Mouse (Mus musculus) midbrain, embryonic 12.5 days (tissue): ENCODE measurements around the gene Usp37. TPM values are rescaled to one million over a fixed set of nuclear protein-coding genes. Genes with fewer than 3 reads are reported as not detected.
"Not testable (repeated sequence)": the region's sequence is repeated elsewhere in the genome, so short reads cannot be mapped to it uniquely, and the experiment has no call there.

Source experiments
- ATAC-seq: fragments of 200-750 bp; cut with Nextera tagmentation; 2 replicates; pipeline ENCODE4 v1.8.0; 2017; ENCODE audit warnings: low read depth, moderate TSS enrichment, moderate library complexity; ENCODE audit not compliant: low FRiP score
- H3K27ac ChIP-seq: fragments of 300-500 bp; sonication (generic); replicated peaks from 2 replicates; pipeline ENCODE4 v1.5.1; 2016; ENCODE audit warnings: mild to moderate bottlenecking
- H3K27me3 ChIP-seq: fragments of 300-500 bp; sonication (generic); 2 replicates; pipeline ENCODE4 v1.6.1; 2016; ENCODE audit warnings: mild to moderate bottlenecking
- H3K36me3 ChIP-seq: fragments of 300-500 bp; sonication (generic); 2 replicates; pipeline ENCODE4 v1.6.1; 2016
- H3K4me1 ChIP-seq: fragments of 300-500 bp; sonication (generic); 2 replicates; pipeline ENCODE4 v1.6.1; 2016
- H3K4me2 ChIP-seq: fragments of 300-500 bp; sonication (generic); replicated peaks from 2 replicates; pipeline ENCODE4 v1.6.1; 2016; ENCODE audit warnings: mild to moderate bottlenecking, moderate library complexity
- H3K4me3 ChIP-seq: fragments of 300-500 bp; sonication (generic); 2 replicates; pipeline ENCODE4 v1.5.1; 2016; ENCODE audit warnings: mild to moderate bottlenecking
- H3K9ac ChIP-seq: fragments of 300-500 bp; sonication (generic); replicated peaks from 2 replicates; pipeline ENCODE4 v1.6.1; 2016; ENCODE audit warnings: mild to moderate bottlenecking, moderate library complexity
- H3K9me3 ChIP-seq: fragments of 300-500 bp; sonication (generic); 2 replicates; pipeline ENCODE4 v1.6.1; 2016; ENCODE audit warnings: mild to moderate bottlenecking
- WGBS: fragments of 180-500 bp; shearing (Covaris S2); methylation state at CpG from one replicate; pipeline ENCODE4 v1.1.7; 2016; 5-methylcytosine and 5-hydroxymethylcytosine counted together
- polyA plus RNA-seq: library from polyadenylated mRNA; unstranded; fragments of >200 nt; fragmentation: Nextera tagmentation; extraction: Ambion mirVana; gene quantifications from 2 replicates; pipeline ENCODE4 v1.2.1, GENCODE M21; 2016

Usp37 gene
- polyA plus RNA-seq, 1 experiment from 2014 or later = 42.1 TPM

- Histone ChIP-seq H3K36me3 (peaks cover 91% of the 10 kb centered on the region), H3K4me1 (no peaks in the 10 kb centered on the region), H3K9me3 (no peaks in the 10 kb centered on the region), H3K27me3 (no peaks in the 10 kb centered on the region), H3K9ac (no peak overlapping the region), H3K27ac (no peak overlapping the region), H3K4me2 (no peak overlapping the region), H3K4me3 (no peak overlapping the region)
- WGBS = 95% methylated on average over 4 of the region's 4 CpGs
- ATAC-seq = no peak
These were observed 19.3 kb downstream of the Usp37 start for GRCm38 (mm10) chr1:74524746-74525145.

GRCm38 (mm10) chr1:74519875-74520274, 24.2 kb downstream of the Usp37 start:
- Histone ChIP-seq H3K9me3 (no peaks in the 10 kb centered on the region), H3K9ac (no peak overlapping the region), H3K36me3 (peaks cover 61% of the 10 kb centered on the region), H3K27me3 (no peaks in the 10 kb centered on the region), H3K4me1 (no peaks in the 10 kb centered on the region), H3K4me2 (no peak overlapping the region), H3K4me3 (no peak overlapping the region), H3K27ac (no peak overlapping the region)
- no peak for ATAC-seq

GRCm38 (mm10) chr1:74512999-74513398, 31.1 kb downstream of the Usp37 start:
- H3K27me3 ChIP-seq, H3K4me1 ChIP-seq, H3K4me3 ChIP-seq, H3K9me3 ChIP-seq, H3K27ac ChIP-seq, H3K4me2 ChIP-seq, ATAC-seq, H3K9ac ChIP-seq: not testable (repeated sequence)
- H3K36me3 ChIP-seq = peaks cover 14% of the 10 kb centered on the region; the same call in 1 of the 2 replicates
- 95% methylated on average over 1 of the region's 1 CpGs for WGBS

- H3K36me3 ChIP-seq = peaks cover 10% of the 10 kb centered on the region; the same call in 1 of the 2 replicates
These were observed 32.8 kb downstream of the Usp37 start for GRCm38 (mm10) chr1:74511306-74511705.

GRCm38 (mm10) chr1:74507780-74508179, 36.3 kb downstream of the Usp37 start:
- Histone ChIP-seq H3K27me3 (no peaks in the 10 kb centered on the region), H3K4me3 (peak overlapping the region; percentile 62), H3K4me1 (peaks cover 32% of the 10 kb centered on the region), H3K36me3 (no peaks in the 10 kb centered on the region; the same call in 1 of the 2 replicates), H3K9me3 (no peaks in the 10 kb centered on the region), H3K27ac (no peak overlapping the region), H3K9ac (no peak overlapping the region; the same call in 1 of the 2 replicates), H3K4me2 (peak overlapping the region; percentile 72)
- 95% methylated on average over 2 of the region's 2 CpGs for WGBS
- no peak for ATAC-seq

More at GRCm38 (mm10) chr1:74511306-74511705, 32.8 kb downstream of the Usp37 start:
- Histone ChIP-seq H3K27me3 (no peaks in the 10 kb centered on the region), H3K4me1 (peaks cover 22% of the 10 kb centered on the region), H3K4me2 (no peak overlapping the region), H3K27ac (no peak overlapping the region), H3K4me3 (no peak overlapping the region), H3K9ac (no peak overlapping the region), H3K9me3 (no peaks in the 10 kb centered on the region)
- ATAC-seq = no peak
- 96% methylated on average over 5 of the region's 5 CpGs for WGBS

GRCm38 (mm10) chr1:74506471-74506881, 37.6 kb downstream of the Usp37 start:
- Histone ChIP-seq H3K27me3 (no peaks in the 10 kb centered on the region), H3K36me3 (no peaks in the 10 kb centered on the region), H3K4me2 (peak overlapping the region; percentile 72), H3K4me1 (peaks cover 32% of the 10 kb centered on the region), H3K4me3 (peak overlapping the region; percentile 62), H3K9me3 (no peaks in the 10 kb centered on the region), H3K9ac (peak overlapping the region; percentile 76), H3K27ac (peak overlapping the region; percentile 90)
- WGBS = under 1% methylated on average over 33 of the region's 34 CpGs
- ATAC-seq = peak; percentile 50

- Histone ChIP-seq H3K9ac (peak within 1 kb of the TSS; percentile 81), H3K4me2 (peak within 1 kb of the TSS; percentile 72), H3K27me3 (no peaks in the 10 kb centered on the region), H3K36me3 (no peaks in the 10 kb centered on the region), H3K27ac (peak within 1 kb of the TSS; percentile 90), H3K4me3 (peak within 1 kb of the TSS; percentile 62), H3K4me1 (peaks cover 32% of the 10 kb centered on the region), H3K9me3 (no peaks in the 10 kb centered on the region)
- under 1% methylated on average over 64 of the region's 64 CpGs for WGBS
- ATAC-seq = peak; percentile 99
These were observed 38.2 kb downstream of the Usp37 start, which contains the start of gene Cnot9 for GRCm38 (mm10) chr1:74505721-74506464. Cnot9 (plus strand) TSS chr1:74506058.

- WGBS = 2% methylated on average over 22 of the region's 22 CpGs
These were observed 38.7 kb downstream of the Usp37 start for GRCm38 (mm10) chr1:74505393-74505720.

GRCm38 (mm10) chr1:74501106-74501505, 43.0 kb downstream of the Usp37 start:
- no peak for ATAC-seq
- Histone ChIP-seq H3K4me1 (peaks cover 10% of the 10 kb centered on the region), H3K4me2 (no peak overlapping the region), H3K9me3 (no peaks in the 10 kb centered on the region), H3K9ac (no peak overlapping the region), H3K27me3 (no peaks in the 10 kb centered on the region), H3K4me3 (no peak overlapping the region), H3K36me3 (peaks cover 7% of the 10 kb centered on the region; the same call in 1 of the 2 replicates), H3K27ac (no peak overlapping the region)
- WGBS = 86% methylated on average over 1 of the region's 1 CpGs

More at GRCm38 (mm10) chr1:74505393-74505720, 38.7 kb downstream of the Usp37 start:
- H3K9me3 ChIP-seq = no peaks in the 10 kb centered on the region
- H3K9ac ChIP-seq = peak overlapping the region; percentile 81
- ATAC-seq = no peak
- peak overlapping the region; percentile 62 for H3K4me3 ChIP-seq
- H3K36me3 ChIP-seq = no peaks in the 10 kb centered on the region
- peak overlapping the region; percentile 50; the same call in 1 of the 2 replicates for H3K27ac ChIP-seq
- peaks cover 32% of the 10 kb centered on the region for H3K4me1 ChIP-seq
- H3K4me2 ChIP-seq = peak overlapping the region; percentile 72
- H3K27me3 ChIP-seq = no peaks in the 10 kb centered on the region

- H3K27ac ChIP-seq = no peak overlapping the region
- 95% methylated on average over 5 of the region's 5 CpGs for WGBS
- peaks cover 74% of the 10 kb centered on the region for H3K36me3 ChIP-seq
- no peaks in the 10 kb centered on the region for H3K9me3 ChIP-seq
- ATAC-seq = no peak
- H3K27me3 ChIP-seq = no peaks in the 10 kb centered on the region
- H3K4me3 ChIP-seq = no peak overlapping the region
- no peak overlapping the region for H3K9ac ChIP-seq
- no peak overlapping the region for H3K4me2 ChIP-seq
- H3K4me1 ChIP-seq = no peaks in the 10 kb centered on the region
These were observed 58.3 kb downstream of the Usp37 start for GRCm38 (mm10) chr1:74485792-74486191.

GRCm38 (mm10) chr1:74460273-74460672, 83.8 kb downstream of the Usp37 start:
- H3K4me2 ChIP-seq = no peak overlapping the region
- ATAC-seq = no peak
- no peaks in the 10 kb centered on the region for H3K4me1 ChIP-seq
- 75% methylated on average over 2 of the region's 2 CpGs for WGBS
- peaks cover 57% of the 10 kb centered on the region for H3K36me3 ChIP-seq
- no peaks in the 10 kb centered on the region for H3K27me3 ChIP-seq
- no peak overlapping the region for H3K9ac ChIP-seq
- no peak overlapping the region for H3K4me3 ChIP-seq
- H3K9me3 ChIP-seq = no peaks in the 10 kb centered on the region
- no peak overlapping the region for H3K27ac ChIP-seq

- no peaks in the 10 kb centered on the region for H3K9me3 ChIP-seq
- no peaks in the 10 kb centered on the region for H3K27me3 ChIP-seq
- no peak overlapping the region for H3K4me2 ChIP-seq
- 69% methylated on average over 4 of the region's 4 CpGs for WGBS
- no peak overlapping the region for H3K9ac ChIP-seq
- H3K27ac ChIP-seq = no peak overlapping the region
- no peak overlapping the region for H3K4me3 ChIP-seq
- H3K4me1 ChIP-seq = no peaks in the 10 kb centered on the region
- no peak for ATAC-seq
- H3K36me3 ChIP-seq = peaks cover 72% of the 10 kb centered on the region
These were observed 91.5 kb downstream of the Usp37 start for GRCm38 (mm10) chr1:74452611-74453045.
